Mouse (Mus musculus): ENCODE measurements around the gene Fam111a.
A peak's percentile ranks its signal among the peaks of the same experiment; 100 is the strongest.
"Not testable (repeated sequence)": the region's sequence is repeated elsewhere in the genome, so short reads cannot be mapped to it uniquely, and the experiment has no call there.

Fam111a gene

DNA sequence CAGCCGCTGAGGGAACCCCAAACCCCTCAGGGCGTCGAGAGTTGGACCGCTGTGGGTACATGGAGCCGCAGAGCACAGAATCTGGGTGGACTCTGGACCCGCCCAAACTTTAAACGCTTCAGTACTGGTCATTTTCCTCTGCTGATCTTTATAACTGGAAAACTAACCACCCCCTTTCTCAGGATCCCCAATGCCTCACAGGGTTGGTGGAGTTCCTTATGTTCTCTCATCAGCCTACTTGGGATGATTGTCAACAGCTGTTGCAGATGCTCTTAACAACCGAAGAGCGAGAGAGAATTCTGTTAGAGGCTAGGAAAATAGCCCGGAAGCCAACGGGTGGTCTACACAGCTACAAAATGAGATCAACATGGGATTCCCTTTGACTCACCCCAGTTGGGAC lies at the start of gene Fam111a:
Gene Fam111a (plus strand): TSS at position 301 of the 400 bp plus-strand sequence.
- not testable (repeated sequence) for DNase-seq (ENCODE audit: low spot score in 2 of 2)

DNA sequence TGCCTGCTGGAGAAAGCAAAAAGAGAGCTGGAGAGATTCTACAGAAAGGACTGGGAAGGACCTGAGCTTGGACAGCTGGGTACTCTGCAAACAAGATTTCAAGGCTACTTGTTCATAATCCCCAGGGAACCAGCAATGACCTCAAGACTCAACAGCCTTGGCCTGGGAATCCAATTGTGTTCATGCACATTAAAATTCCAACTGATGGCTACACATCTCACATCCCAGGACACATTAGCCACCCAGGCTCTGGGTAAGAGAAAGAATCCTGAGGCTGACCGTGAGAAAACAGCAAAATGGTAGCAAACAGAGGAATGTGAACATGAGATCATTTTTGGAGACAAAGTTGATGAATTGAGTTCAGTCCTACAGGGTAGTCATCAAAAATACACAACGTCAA lies 49.3 kb upstream of the Fam111a start:
- no peak for DNase-seq (ENCODE audit: low spot score in 2 of 2)

DNA sequence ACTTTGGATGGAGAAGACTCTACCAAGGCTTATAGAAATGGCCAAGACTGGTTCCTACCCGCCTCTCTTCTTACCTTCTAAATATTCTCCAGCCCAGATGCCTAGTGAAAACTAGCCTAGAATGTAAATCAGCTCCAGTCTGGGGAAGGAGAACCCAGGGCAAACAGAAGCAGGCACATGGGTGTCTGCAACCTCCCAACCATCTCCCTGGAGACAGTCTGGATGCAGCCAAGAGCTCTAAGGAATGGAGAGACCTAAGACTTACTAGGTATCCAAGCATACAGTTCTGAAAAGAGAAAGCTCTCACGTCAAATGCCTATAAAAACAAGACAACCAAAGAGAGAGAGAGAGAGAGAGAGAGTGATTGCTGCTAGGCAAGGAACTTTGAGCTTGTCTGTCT lies 47.6 kb upstream of the Fam111a start:
- DNase-seq (ENCODE audit: low spot score in 2 of 2): no peak

- DNase-seq (ENCODE audit: low spot score in 2 of 2): no peak
Measured at GRCm38 (mm10) chr19:12498321-12498720, 47.2 kb upstream of the Fam111a start.

GRCm38 (mm10) chr19:12498941-12499340 lies 46.6 kb upstream of the Fam111a start:
- DNase-seq (ENCODE audit: low spot score in 2 of 2): no peak

DNA sequence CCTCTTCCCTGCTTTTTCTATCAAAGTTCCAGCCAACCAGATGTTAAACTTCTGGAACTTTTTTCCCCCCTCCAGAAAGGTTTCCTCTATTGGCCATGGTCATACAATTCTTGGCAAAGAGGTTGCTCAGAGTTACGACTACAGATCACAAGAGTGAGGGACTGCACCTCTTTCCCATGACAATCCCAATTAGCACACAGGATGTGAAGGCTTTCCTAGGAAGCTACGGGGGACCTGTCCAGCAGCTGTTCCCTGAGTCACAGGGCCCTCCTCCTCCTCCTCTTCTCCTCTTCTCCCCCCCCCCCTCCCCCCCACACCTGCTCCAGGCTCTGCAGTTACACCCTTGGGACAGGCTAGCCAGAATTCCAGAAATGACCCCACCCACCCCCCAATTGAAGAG lies 46.1 kb upstream of the Fam111a start:
- DNase-seq (ENCODE audit: low spot score in 2 of 2): no peak

GRCm38 (mm10) chr19:12500124-12500523 lies 45.4 kb upstream of the Fam111a start:
- DNase-seq (ENCODE audit: low spot score in 2 of 2): no peak

GRCm38 (mm10) chr19:12500881-12501311 lies 44.6 kb upstream of the Fam111a start:
- no peak for DNase-seq (ENCODE audit: low spot score in 2 of 2)

GRCm38 (mm10) chr19:12501370-12502347 lies 43.9 kb upstream of the Fam111a start, which contains the start of gene Dtx4:
Gene Dtx4 (minus strand): TSS chr19:12501454.
- peak; percentile 90 to 92 for DNase-seq (ENCODE audit: low spot score in 2 of 2)

GRCm38 (mm10) chr19:12502756-12503155 lies 42.8 kb upstream of the Fam111a start:
- DNase-seq (ENCODE audit: low spot score in 2 of 2): no peak

DNA sequence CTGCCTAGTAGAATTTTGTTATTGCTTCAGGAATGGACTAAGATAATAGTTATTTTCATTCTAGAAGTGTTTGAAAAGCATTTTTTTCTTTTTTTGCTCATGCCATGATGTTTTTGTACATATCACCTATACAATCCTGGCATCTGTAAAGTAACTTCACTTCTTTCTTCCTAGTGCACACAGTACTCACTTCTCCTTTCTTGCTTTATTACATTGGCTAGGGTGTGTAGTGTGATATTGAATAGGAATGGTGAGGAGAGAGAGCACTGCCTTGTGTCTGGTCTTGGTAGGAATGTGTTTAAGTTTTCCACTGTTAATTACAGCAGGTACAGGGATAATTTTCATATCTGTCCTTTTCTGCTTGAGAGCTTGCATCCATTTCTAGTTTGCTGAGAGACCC lies 30.9 kb upstream of the Fam111a start:
- no peak for DNase-seq (ENCODE audit: low spot score in 2 of 2)

- peak; percentile 35 to 58 for DNase-seq (ENCODE audit: low spot score in 2 of 2)
Measured at GRCm38 (mm10) chr19:12517671-12518540, 27.6 kb upstream of the Fam111a start.

DNA sequence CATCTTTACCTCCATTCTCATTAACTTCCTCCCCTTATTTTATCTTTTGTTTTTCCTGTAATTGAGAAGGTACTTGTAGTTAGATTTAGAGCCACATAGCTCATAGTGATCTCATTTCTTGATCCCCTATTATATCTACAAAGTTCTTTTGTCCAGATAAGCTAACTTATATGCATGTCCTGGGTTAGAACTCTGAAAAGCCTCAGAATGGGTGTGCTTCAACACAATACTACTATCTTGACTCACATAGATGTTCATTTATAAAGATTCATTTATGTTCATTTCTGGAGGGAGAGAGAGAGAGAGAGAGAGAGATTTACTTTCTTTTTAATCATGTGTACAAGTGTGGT lies 27.0 kb upstream of the Fam111a start:
- DNase-seq (ENCODE audit: low spot score in 2 of 2): no peak

DNA sequence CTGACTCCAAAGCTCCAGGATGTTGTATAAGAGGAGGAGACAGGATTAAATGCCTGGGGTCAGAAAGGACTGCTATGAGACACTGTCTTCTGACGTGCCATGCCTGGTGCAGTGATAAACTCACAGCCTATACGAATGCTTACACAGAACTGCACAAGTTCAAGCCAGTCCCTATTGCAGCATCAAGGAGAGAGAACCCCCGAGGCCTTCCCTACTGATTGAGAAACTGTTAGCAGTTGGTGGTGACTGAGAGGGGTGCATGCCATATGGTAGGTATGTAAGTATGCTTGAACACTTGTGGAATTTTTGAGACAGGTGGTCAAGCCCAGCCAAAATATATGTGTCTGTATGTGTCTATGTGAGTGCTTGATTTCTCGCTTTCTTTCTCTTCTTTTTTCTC lies 22.2 kb upstream of the Fam111a start:
- DNase-seq (ENCODE audit: low spot score in 2 of 2): no peak

GRCm38 (mm10) chr19:12537168-12537567 lies 8.4 kb upstream of the Fam111a start:
- no peak for DNase-seq (ENCODE audit: low spot score in 2 of 2)

DNA sequence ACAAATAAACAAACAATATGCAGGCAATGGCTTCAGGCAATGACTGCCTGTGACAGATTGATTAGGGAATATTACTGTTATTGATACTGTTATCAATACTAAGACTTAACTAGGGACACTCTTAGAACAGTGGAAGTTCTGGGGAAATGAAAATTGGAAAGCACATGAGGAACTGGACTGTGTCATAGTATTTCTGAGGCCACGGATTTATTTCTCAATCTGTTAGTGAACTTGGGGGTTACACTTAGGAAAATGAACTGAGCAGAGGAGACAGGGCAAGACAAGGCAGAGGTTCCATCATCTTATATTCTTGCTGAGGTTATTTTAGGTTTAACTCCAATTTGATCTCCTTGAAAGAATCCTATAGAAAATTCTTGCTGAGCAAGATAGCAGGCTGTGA lies 5.6 kb upstream of the Fam111a start:
- DNase-seq (ENCODE audit: low spot score in 2 of 2): no peak

DNA sequence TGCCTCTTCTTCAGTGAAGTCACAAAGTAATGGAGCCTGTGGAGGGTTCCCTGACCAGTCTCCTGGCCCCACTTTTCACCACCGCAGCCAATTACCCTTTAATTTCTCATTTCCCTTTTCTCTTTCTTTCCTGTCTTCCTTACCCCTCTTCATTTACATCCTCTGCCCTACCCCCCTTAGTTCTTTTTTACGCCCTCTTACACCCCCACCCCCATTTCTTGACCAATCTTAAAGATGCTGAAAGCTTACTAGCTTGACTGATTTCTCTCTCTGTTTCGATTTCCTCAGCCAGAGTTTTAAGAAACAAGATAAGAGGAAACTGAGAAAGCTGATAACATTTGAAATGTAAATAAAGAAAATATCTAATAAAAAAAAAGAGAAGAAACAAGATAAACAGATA lies 4.8 kb upstream of the Fam111a start:
- no peak for DNase-seq (ENCODE audit: low spot score in 2 of 2)

- DNase-seq (ENCODE audit: low spot score in 2 of 2): no peak
Measured at GRCm38 (mm10) chr19:12541644-12542043, 3.9 kb upstream of the Fam111a start.

- DNase-seq (ENCODE audit: low spot score in 2 of 2): no peak
Measured at GRCm38 (mm10) chr19:12549166-12549565, 3.6 kb downstream of the Fam111a start.

- DNase-seq (ENCODE audit: low spot score in 2 of 2): no peak
Measured at GRCm38 (mm10) chr19:12550005-12550942, 4.7 kb downstream of the Fam111a start.

- DNase-seq (ENCODE audit: low spot score in 2 of 2): no peak
Measured at GRCm38 (mm10) chr19:12556293-12556692, 10.8 kb downstream of the Fam111a start.

Measured in frontal cortex, postnatal 14 days (tissue).